ENCODE assay signal across 19 mouse cellular contexts in genomic region chr9:94751638-94752021, GRCm38 (mm10).
DNase-seq lines count a peak whose midpoint lies in the region; ATAC-seq and TF ChIP-seq lines count a peak whose summit lies in the region.
"Had no signal": no experiment of that assay in that cellular context is flagged by ENCODE, and none has a peak within 500 bp of the region (broad histone marks: within the 10 kb centered on the region; RNA-seq: fewer than 3 reads in every experiment).

No protein-coding gene starts in this region.

- H3K36me3 ChIP-seq in heart, embryonic 15.5 days: no peaks in the 10 kb centered on the region
- H3K36me3 ChIP-seq in lung, embryonic 14.5 days (ENCODE audit: insufficient read depth): no peaks in the 10 kb centered on the region
- no peaks in the 10 kb centered on the region for H3K36me3 ChIP-seq in embryonic facial prominence, embryonic 10.5 days (replicated peaks)
- no peaks in the 10 kb centered on the region for H3K36me3 ChIP-seq in embryonic facial prominence, embryonic 12.5 days
- H3K36me3 ChIP-seq: embryonic facial prominence, embryonic 13.5 days; liver, embryonic 13.5 days; midbrain, embryonic 13.5 days had no signal

- peaks cover 3% of the 10 kb centered on the region for H3K4me1 ChIP-seq in heart, embryonic 15.5 days (replicated peaks)
- peaks cover 5% of the 10 kb centered on the region; the same call in 1 of the 2 replicates for H3K4me1 ChIP-seq in lung, embryonic 14.5 days (ENCODE audit: insufficient read depth)
- peaks cover 6% of the 10 kb centered on the region for H3K4me1 ChIP-seq in embryonic facial prominence, embryonic 10.5 days
- H3K4me1 ChIP-seq in embryonic facial prominence, embryonic 12.5 days: no peaks in the 10 kb centered on the region
- H3K4me1 ChIP-seq: liver, embryonic 13.5 days had no signal

- no peaks in the 10 kb centered on the region for H3K9me3 ChIP-seq in heart, embryonic 15.5 days (replicated peaks)
- H3K9me3 ChIP-seq in lung, embryonic 14.5 days (ENCODE audit: low read depth, low read length): no peaks in the 10 kb centered on the region
- H3K9me3 ChIP-seq in embryonic facial prominence, embryonic 10.5 days: no peaks in the 10 kb centered on the region
- no peaks in the 10 kb centered on the region for H3K9me3 ChIP-seq in embryonic facial prominence, embryonic 12.5 days
- H3K9me3 ChIP-seq: embryonic facial prominence, embryonic 13.5 days; liver, embryonic 13.5 days; midbrain, embryonic 13.5 days had no signal

- H3K27ac ChIP-seq in heart, embryonic 15.5 days: no peak overlapping the region
- H3K27ac ChIP-seq in lung, embryonic 14.5 days (ENCODE audit: low read depth): peak overlapping the region; percentile 54; the same call in 1 of the 2 replicates
- H3K27ac ChIP-seq in embryonic facial prominence, embryonic 10.5 days (replicated peaks): 0 out of 2 replicates have a peak overlapping the region, but pooled peaks have one; percentile 20
- no peak overlapping the region for H3K27ac ChIP-seq in embryonic facial prominence, embryonic 12.5 days
- H3K27ac ChIP-seq: embryonic facial prominence, embryonic 13.5 days; left cerebral cortex, adult 2 months; liver, embryonic 13.5 days; macrophage; midbrain, embryonic 13.5 days had no signal

- WGBS in heart, embryonic 15.5 days: 54% methylated on average over 10 of the region's 10 CpGs
- WGBS in lung, embryonic 14.5 days: 54% methylated on average over 10 of the region's 10 CpGs
- 67% methylated on average over 10 of the region's 10 CpGs for WGBS in embryonic facial prominence, embryonic 10.5 days
- 62% methylated on average over 10 of the region's 10 CpGs for WGBS in embryonic facial prominence, embryonic 12.5 days

- H3K27me3 ChIP-seq in heart, embryonic 15.5 days: no peaks in the 10 kb centered on the region
- H3K27me3 ChIP-seq in lung, embryonic 14.5 days (ENCODE audit: insufficient read depth, low read length): no peaks in the 10 kb centered on the region
- no peaks in the 10 kb centered on the region for H3K27me3 ChIP-seq in embryonic facial prominence, embryonic 10.5 days (replicated peaks; ENCODE audit: low read depth, poor library complexity, severe bottlenecking)
- no peaks in the 10 kb centered on the region for H3K27me3 ChIP-seq in embryonic facial prominence, embryonic 12.5 days
- H3K27me3 ChIP-seq: embryonic facial prominence, embryonic 13.5 days; liver, embryonic 13.5 days; midbrain, embryonic 13.5 days had no signal

- ATAC-seq in heart, embryonic 15.5 days (replicated peaks; ENCODE audit: insufficient number of reproducible peaks, insufficient read depth, low FRiP score, low read depth): no peak
- ATAC-seq in lung, embryonic 14.5 days (ENCODE audit: insufficient read depth): peak; percentile 42
- ATAC-seq in embryonic facial prominence, embryonic 12.5 days (ENCODE audit: insufficient number of reproducible peaks, insufficient read depth, low FRiP score, low TSS enrichment): 0 out of 2 replicates have a peak, but pooled peaks have one; percentile 52
- ATAC-seq in megakaryocyte, adult 5-6 weeks (ENCODE audit: poor library complexity, severe bottlenecking): no peak

- no peak for TF ChIP-seq CTCF in lung, embryonic 14.5 days (IDR thresholded peaks at IDR 0.05; ENCODE audit: low read depth)

- H3K9ac ChIP-seq in heart, embryonic 15.5 days: no peak overlapping the region
- no peak overlapping the region for H3K9ac ChIP-seq in lung, embryonic 14.5 days
- H3K9ac ChIP-seq in embryonic facial prominence, embryonic 12.5 days: no peak overlapping the region
- H3K9ac ChIP-seq: embryonic facial prominence, embryonic 13.5 days; liver, embryonic 13.5 days; midbrain, embryonic 13.5 days had no signal

- DNase-seq in heart, adult 8-10 months (ENCODE audit: low spot score): no peak
- no peak for DNase-seq in lung, embryonic 14.5 days
- no peak for DNase-seq in lung, postnatal 36 days
- no peak for DNase-seq in embryonic facial prominence, embryonic 10.5 days (ENCODE audit: low spot score)
- DNase-seq: adrenal gland, postnatal 25 days; cerebellum, adult 18-20 months; cerebellum, postnatal 36 days; kidney, postnatal 14 days; liver, embryonic 13.5 days; right cerebral cortex, adult 18-20 months; spleen, adult 18-20 months; thymus, postnatal 25 days had no signal

- H3K4me2 ChIP-seq in heart, embryonic 15.5 days: peak overlapping the region; percentile 37
- H3K4me2 ChIP-seq in lung, embryonic 14.5 days: no peak overlapping the region
- no peak overlapping the region for H3K4me2 ChIP-seq in embryonic facial prominence, embryonic 12.5 days (replicated peaks)
- H3K4me2 ChIP-seq: embryonic facial prominence, embryonic 13.5 days; liver, embryonic 13.5 days; midbrain, embryonic 13.5 days had no signal

- no peak overlapping the region for H3K4me3 ChIP-seq in heart, embryonic 15.5 days
- H3K4me3 ChIP-seq in lung, embryonic 14.5 days (ENCODE audit: low read depth, low read length): no peak overlapping the region
- H3K4me3 ChIP-seq in embryonic facial prominence, embryonic 10.5 days: no peak overlapping the region
- no peak overlapping the region for H3K4me3 ChIP-seq in embryonic facial prominence, embryonic 12.5 days
- H3K4me3 ChIP-seq: embryonic facial prominence, embryonic 13.5 days; left cerebral cortex, adult 2 months; liver, embryonic 13.5 days; midbrain, embryonic 13.5 days had no signal

Comparison
In these comparisons a context has a peak if more than half of its experiments do, and no peak if none do; other contexts are left out.
1. H3K27ac ChIP-seq: peak in lung, embryonic 14.5 days (single experiment) and embryonic facial prominence, embryonic 10.5 days (single experiment); none in heart, embryonic 15.5 days (single experiment) and embryonic facial prominence, embryonic 12.5 days (single experiment).
2. ATAC-seq: peak in lung, embryonic 14.5 days (single experiment) and embryonic facial prominence, embryonic 12.5 days (single experiment); none in heart, embryonic 15.5 days (single experiment) and megakaryocyte, adult 5-6 weeks (single experiment).